In the genomic region with DNA sequence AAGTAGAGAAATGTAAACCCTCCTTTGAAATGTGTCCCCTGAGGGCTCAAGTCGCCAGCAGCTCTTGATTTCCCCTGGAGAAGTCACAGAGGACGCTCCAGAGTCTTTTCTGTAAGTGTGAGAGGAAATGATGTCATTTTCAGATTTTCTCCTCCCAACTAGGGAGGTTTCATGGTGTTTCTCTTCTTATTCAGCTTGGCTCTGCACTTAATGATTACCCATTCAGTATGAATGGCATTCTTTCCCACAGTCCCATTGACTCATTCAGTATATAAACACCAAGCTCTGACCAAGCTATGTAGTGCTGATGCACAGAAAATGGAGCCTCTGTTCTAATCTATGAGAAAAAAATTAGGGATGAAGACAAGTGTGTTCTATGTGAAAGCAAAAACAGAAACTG, we compare ENCODE assay signal across 19 mouse cellular contexts.
"Had no signal": no experiment of that assay in that cellular context is flagged by ENCODE, and none has a peak within 500 bp of the region (broad histone marks: within the 10 kb centered on the region; RNA-seq: fewer than 3 reads in every experiment).

No protein-coding gene starts in this region.

- H3K9ac ChIP-seq: liver, postnatal 0 days; lung, embryonic 15.5 days; midbrain, embryonic 12.5 days; neural tube, embryonic 13.5 days; neural tube, embryonic 15.5 days had no signal

- H3K9me3 ChIP-seq: lung, embryonic 15.5 days; midbrain, embryonic 10.5 days; midbrain, embryonic 12.5 days; neural tube, embryonic 13.5 days; neural tube, embryonic 15.5 days had no signal

- H3K4me1 ChIP-seq: lung, embryonic 15.5 days; midbrain, embryonic 10.5 days; midbrain, embryonic 12.5 days; neural tube, embryonic 13.5 days; neural tube, embryonic 15.5 days had no signal

- H3K27ac ChIP-seq: lung, embryonic 15.5 days; midbrain, embryonic 10.5 days; midbrain, embryonic 12.5 days; neural tube, embryonic 13.5 days; neural tube, embryonic 15.5 days had no signal

- H3K36me3 ChIP-seq: lung, embryonic 15.5 days; midbrain, embryonic 10.5 days; midbrain, embryonic 12.5 days; neural tube, embryonic 13.5 days; neural tube, embryonic 15.5 days had no signal

- H3K27me3 ChIP-seq: lung, embryonic 15.5 days; midbrain, embryonic 12.5 days; neural tube, embryonic 13.5 days; neural tube, embryonic 15.5 days had no signal

- DNase-seq: liver, postnatal 0 days; lung, adult 2 months; lung, postnatal 14 days; lung, postnatal 4 days; midbrain, embryonic 14.5 days; retina, postnatal 1 day; right cerebral cortex, adult 18-20 months; right cerebral cortex, postnatal 25 days; right cerebral cortex, postnatal 4 days; spleen, adult 18-20 months; thymus, adult 2 months; thymus, postnatal 25 days; thymus, postnatal 4 days had no signal

- H3K4me2 ChIP-seq: lung, embryonic 15.5 days; midbrain, embryonic 12.5 days; neural tube, embryonic 13.5 days; neural tube, embryonic 15.5 days had no signal

- H3K4me3 ChIP-seq: lung, embryonic 15.5 days; midbrain, embryonic 10.5 days; midbrain, embryonic 12.5 days; myocyte; neural tube, embryonic 13.5 days; neural tube, embryonic 15.5 days had no signal
